Mouse (Mus musculus) E14TG2a.4 (cell line): Measurements from ENCODE around the gene Gm10097.

Experiments
- CTCF ChIP-seq: conservative IDR thresholded peaks from 2 replicates; pipeline ENCODE4 v1.5.1; 2014; ENCODE audit warnings: low read length
- POU5F1 ChIP-seq: IDR thresholded peaks from 2 replicates; pipeline ENCODE4 v1.6.1; 2014; ENCODE audit warnings: low read length, borderline replicate concordance

- TF ChIP-seq CTCF (no peak), POU5F1 (no peak)
Measured at GRCm38 (mm10) chr10:5032192-5033048, 36.6 kb upstream of the Gm10097 start.
